Mouse (Mus musculus): ENCODE measurements around the gene Srsf3. TPM values are rescaled to one million over a fixed set of nuclear protein-coding genes. Genes with fewer than 3 reads are reported as not detected.
"Not testable (repeated sequence)": the region's sequence is repeated elsewhere in the genome, so short reads cannot be mapped to it uniquely, and the experiment has no call there.

Srsf3 gene
- total RNA-seq, 2 experiments from 2014 or later, result 127 to 160 TPM

GRCm38 (mm10) chr17:29018292-29018984, 14.0 kb upstream of the Srsf3 start:
- DNase-seq (ENCODE audit: low spot score in 2 of 2), result no peak

- DNase-seq (ENCODE audit: low spot score in 2 of 2), result no peak
Measured at GRCm38 (mm10) chr17:29019391-29019790, 13.0 kb upstream of the Srsf3 start.

DNA sequence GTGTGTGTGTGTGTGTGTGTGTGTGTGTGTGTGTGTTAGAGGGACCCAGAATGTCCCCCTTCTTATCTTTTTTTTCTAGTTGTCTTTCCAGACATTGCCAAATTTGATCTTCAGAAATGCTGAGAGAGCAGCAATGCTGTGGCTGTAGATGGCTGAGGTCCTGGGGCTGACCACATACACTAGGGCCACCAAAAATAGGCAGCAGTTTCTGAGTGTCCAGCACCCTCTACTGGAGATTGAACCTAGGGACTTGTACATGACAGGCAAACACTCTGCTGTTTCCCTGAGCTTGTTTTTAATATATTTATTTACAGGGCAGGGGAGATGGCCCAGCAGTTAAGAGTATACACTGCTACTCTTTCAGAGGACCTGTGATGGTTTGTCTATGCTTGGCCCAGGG, 12.0 kb upstream of the Srsf3 start:
- DNase-seq (ENCODE audit: low spot score in 2 of 2), result no peak

DNA sequence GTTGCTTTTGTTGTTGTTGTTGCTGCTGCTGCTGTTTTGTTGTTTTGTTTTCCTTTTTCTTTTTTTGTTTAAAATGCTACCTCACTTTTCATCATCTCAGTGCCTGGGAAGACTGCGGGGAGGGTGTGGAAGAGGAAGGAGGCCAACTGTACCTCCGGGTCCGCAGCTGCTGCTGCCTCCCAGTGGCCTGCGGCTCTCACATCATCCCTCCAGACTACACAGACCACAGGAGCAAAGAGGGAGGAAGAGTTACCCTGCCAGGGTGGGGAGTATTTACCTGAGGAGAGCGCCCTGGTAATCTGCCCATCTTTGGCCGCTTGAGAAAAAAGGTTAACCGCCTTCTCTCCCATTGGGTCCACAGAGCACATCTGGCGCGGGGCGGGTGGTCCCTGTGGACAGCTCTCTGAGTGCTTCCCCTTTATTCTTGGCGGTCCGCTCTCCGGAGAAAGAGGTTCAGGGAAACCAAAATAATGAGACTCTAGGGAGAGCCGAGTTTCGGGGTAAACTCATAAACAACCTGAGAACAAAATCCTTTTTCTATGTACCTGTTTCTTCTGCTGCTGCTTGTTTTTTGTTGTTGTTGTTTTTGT, 10.1 kb upstream of the Srsf3 start:
- no peak for DNase-seq (ENCODE audit: low spot score in 2 of 2)

DNA sequence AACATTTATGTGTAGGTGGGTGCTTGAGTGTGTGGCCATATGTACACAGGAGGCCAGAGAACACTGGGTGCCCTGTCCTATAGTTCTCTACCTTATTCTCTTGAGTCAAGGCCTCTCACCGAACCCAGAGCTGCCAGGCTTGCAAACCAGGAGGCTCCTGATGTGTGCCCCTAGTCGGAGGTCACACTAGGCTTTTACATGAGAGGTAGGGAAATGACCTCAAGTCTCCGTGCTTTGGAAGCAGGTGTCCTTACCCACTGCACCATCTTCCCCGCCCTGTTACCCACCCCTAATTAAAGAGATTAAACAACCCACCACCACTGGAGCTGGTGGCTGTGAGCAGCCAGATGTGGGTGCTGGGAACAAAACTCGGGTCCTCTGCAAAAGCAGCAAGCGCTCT, 9.1 kb upstream of the Srsf3 start:
- no peak for DNase-seq (ENCODE audit: low spot score in 2 of 2)

GRCm38 (mm10) chr17:29024047-29024892, 8.2 kb upstream of the Srsf3 start:
- DNase-seq (ENCODE audit: low spot score in 2 of 2), result no peak

GRCm38 (mm10) chr17:29024896-29025565, 7.4 kb upstream of the Srsf3 start:
- DNase-seq (ENCODE audit: low spot score in 2 of 2), result no peak

- no peak for DNase-seq (ENCODE audit: low spot score in 2 of 2)
Measured at GRCm38 (mm10) chr17:29026652-29027356, 5.6 kb upstream of the Srsf3 start.

DNA sequence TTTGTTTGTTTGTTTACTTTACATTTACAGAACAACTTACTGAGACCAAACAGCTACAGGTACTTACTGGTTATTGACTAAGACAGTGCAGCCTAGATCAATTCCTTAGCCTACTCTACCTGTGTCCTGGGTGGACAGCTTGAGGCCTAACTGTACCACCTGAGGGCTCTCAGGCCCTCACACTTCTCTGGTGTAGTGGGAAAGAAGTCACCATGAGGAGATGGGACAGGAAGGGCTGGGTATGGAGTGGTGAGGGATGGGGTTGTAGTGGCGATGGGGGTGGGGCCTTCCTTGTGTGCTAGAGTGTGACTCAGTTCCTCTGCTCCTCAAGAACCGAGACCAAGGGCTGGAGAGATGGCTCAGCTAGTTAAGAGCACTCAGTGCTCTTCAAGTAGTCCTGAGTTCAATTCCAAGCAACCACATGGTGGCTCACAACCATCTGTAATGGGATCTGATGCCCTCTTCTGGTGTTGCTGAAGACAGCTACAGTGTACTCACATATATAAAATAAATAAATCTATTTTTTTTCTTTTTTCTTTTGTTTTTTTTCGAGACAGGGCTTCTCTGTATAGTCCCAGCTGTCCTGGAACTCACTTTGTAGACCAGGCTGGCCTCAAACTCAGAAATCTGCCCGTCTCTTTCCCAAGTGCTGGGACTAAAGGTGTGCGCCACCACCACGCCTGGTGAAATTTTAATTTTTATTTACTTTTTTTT, 1.9 kb upstream of the Srsf3 start:
- no peak for DNase-seq (ENCODE audit: low spot score in 2 of 2)

DNA sequence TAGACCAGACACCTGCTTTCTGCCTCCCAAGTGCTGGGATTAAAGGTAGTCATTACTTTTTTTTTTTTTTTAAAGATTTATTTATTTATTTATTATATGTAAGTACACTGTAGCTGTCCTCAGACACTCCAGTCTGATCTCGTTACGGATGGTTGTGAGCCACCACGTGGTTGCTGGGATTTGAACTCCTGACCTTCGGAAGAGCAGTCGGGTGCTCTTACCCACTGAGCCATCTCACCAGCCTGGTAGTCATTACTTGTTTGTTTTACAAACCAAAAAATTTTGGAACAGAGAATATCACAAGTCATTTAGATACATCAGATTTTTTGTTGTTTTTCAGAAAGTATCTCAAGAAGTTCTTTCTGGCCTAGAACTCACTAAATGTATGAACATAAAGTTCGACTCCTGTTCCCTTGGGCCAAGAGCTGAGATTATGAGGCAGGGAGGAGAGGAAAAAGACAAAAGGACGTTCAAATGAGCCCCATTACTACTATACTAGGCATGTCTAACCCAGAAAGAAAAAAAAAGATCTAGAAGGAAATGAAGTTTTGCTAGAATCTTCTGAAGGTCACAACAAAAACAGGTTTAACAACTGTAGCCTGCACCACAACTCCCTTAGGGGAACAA, 1.2 kb upstream of the Srsf3 start:
- not testable (repeated sequence) for DNase-seq (ENCODE audit: low spot score in 2 of 2)

- DNase-seq (ENCODE audit: low spot score in 2 of 2), result no peak
Measured at GRCm38 (mm10) chr17:29031771-29032273, 606 bp upstream of the Srsf3 start.

GRCm38 (mm10) chr17:29033569-29034061, 1.2 kb downstream of the Srsf3 start:
- no peak for DNase-seq (ENCODE audit: low spot score in 2 of 2)

DNA sequence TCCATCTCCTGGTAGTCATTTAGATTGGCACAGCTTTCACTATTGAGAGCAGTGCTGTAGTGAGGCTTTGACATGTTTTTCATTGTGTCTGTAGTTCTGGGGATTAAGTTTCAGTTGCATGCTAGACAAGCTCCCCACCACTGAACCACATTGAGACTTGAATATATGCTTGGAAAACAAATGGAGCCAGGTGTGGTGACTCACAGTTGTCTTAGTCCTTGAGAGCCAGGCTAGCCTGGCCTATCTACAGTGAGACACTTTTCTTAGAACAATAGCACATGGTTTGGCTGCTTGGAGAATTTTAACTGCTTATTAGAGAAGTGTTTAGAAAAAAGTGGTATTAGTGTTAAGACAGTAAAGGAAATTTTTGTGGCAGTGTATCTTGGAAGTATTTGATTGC, 1.8 kb downstream of the Srsf3 start:
- DNase-seq (ENCODE audit: low spot score in 2 of 2), result no peak

DNA sequence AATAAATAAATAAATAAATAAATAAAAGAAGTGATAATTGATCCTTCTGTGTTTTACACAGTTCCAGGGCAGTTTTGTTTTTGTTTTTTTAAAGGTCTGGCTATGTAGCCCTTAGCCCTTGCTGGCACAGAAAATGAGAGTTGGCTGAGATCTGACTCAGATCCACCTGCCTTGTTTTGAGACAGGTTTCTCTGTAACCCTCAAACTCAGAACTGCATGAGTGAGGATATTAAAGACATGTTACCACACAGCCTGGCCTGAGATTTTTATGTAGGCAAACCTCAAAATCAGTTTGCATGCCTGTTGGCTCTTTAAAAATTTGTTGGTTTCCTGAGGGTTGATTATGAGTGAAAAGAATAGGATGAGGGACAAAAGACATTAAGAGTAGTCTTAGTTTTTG, 3.1 kb downstream of the Srsf3 start:
- no peak for DNase-seq (ENCODE audit: low spot score in 2 of 2)

DNA sequence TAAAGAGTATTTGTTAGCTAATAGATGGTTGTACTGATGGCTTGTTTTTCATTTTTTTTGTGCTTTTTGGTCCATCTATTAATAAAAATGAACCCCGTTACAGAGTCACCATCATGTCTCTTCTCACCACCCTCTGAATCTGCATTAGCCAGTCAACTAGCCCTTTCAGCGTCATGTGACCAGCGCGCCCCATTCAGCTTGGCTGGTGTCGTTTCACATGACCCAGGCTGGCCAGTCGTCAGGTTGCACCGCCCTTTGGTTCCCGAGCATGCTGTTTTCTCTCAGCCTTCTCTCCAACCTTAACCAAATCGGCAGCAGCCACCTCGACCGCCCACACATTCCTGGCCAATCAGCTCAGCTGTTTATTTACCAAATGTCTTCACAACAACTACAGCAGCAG, 6.9 kb downstream of the Srsf3 start:
- DNase-seq (ENCODE audit: low spot score in 2 of 2), result no peak

GRCm38 (mm10) chr17:29041632-29042031, 9.2 kb downstream of the Srsf3 start:
- DNase-seq (ENCODE audit: low spot score in 2 of 2), result not testable (repeated sequence)

DNA sequence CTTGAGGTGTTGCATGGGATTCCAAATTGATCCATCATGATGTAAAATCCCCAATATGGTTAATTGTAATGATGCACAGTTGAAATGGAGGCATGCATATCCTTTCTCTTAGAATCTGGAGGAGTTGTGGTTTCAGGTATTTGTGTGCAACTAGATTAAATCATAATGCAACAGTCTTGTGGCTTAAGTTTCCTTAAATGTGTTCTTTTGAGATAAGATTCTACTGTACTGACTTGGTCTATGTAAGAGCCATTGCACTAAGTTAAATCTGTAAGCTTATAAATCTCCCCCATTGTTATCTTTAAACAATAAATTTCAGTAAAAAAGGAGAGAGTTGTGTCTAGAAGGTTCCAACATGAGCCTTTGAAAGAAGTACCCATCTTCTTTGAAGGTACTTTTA, 10.1 kb downstream of the Srsf3 start:
- DNase-seq (ENCODE audit: low spot score in 2 of 2), result no peak

GRCm38 (mm10) chr17:29043583-29043982, 11.2 kb downstream of the Srsf3 start:
- DNase-seq (ENCODE audit: low spot score in 2 of 2), result no peak

- DNase-seq (ENCODE audit: low spot score in 2 of 2), result no peak
Measured at GRCm38 (mm10) chr17:29044146-29044924, 11.9 kb downstream of the Srsf3 start.
